Mouse (Mus musculus) erythroblast, embryonic 14.5 days (primary cell): ENCODE measurements around the gene Smim22.

ENCODE experiments used
- GATA1 ChIP-seq: IDR thresholded peaks from 2 replicates; pipeline ENCODE4 v1.6.1; 2012; ENCODE audit warnings: low read length, inconsistent platforms, mixed read lengths
- TAL1 ChIP-seq: IDR thresholded peaks from 3 replicates; pipeline ENCODE4 v1.6.1; 2012; ENCODE audit warnings: low read length, inconsistent platforms, mixed read lengths

GRCm38 (mm10) chr16:4997553-4997952, 9.5 kb upstream of the Smim22 start, which contains the start of gene Sept12:
- TF ChIP-seq GATA1 (no peak), TAL1 (no peak)
